Mouse (Mus musculus) urinary bladder, postnatal 14 days (tissue): ENCODE results near the gene Olfr1368.
A peak's percentile ranks its signal among the peaks of the same experiment; 100 is the strongest.
"Not testable (repeated sequence)": the region's sequence is repeated elsewhere in the genome, so short reads cannot be mapped to it uniquely, and the experiment has no call there.

ENCODE experiments used
- DNase-seq: peaks from one replicate; pipeline ENCODE4 v3.0.0; 2021; ENCODE audit warnings: low spot score

Olfr1368 gene

GRCm38 (mm10) chr13:21167910-21168300 is 22.2 kb upstream of the Olfr1368 start:
- no peak for DNase-seq

- DNase-seq, result peak; percentile 76
Observed at GRCm38 (mm10) chr13:21166936-21167909, 21.6 kb upstream of the Olfr1368 start.

DNA sequence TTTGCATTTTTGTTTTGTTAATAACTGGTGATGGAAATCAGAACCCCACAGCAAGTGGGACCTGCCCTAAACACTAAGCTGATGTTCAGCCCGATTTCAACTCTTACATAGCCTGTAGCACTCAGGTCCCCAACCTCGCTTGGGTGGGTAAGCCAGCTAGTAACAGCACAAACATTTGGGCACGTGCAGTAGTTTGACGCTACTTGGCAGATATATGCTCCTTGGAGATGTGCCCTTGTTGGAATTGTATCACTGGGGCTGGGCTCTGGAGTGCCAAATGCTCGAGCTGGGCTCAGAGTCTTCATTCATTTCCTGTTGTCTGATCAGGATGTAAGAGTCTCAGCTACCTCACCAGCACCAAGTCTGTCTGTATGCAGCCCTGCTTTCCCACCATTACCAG is 16.9 kb upstream of the Olfr1368 start:
- no peak for DNase-seq

DNA sequence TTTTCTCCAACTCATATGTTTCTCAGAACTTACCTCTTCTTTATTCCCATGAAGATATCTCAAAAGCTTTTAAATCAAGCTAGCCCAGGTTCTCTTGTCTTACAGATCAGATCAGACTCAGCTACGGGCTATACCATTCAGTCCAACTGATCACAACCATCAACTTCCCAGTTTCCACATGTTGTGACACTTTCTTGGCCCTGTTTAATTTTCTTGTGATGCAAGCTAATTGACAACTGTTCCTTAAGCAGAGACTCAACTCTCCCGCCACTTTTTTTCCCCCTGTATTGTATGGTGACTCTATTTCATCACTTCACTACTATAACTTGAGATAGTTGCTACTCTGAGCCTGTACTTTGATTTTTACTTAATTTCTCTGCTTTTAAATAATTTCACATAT is 15.9 kb upstream of the Olfr1368 start:
- DNase-seq, result no peak

GRCm38 (mm10) chr13:21160657-21161590 is 15.3 kb upstream of the Olfr1368 start:
- peak; percentile 90 for DNase-seq

DNA sequence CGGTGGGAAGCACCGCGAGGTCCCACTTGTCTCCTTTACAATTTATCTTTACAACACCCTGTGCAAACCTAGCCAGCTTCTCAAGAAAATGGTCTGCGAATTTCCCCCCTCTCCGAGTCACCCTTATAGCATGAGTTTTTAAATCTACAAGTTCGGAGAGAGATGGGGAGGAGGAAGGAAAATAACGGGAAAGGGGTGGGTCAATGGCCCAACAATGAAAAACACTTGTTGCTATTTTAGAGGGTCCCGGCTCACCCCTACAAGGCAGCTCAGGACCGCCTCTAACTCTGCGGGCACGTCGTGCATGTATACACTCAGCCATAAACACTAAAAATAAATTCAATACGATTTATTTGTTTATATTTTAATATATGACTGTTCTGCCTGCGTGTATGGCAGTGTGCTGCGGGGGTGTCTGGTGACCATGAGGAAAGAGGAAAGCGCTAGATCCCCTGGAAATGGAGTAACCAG is 14.4 kb upstream of the Olfr1368 start:
- no peak for DNase-seq

DNA sequence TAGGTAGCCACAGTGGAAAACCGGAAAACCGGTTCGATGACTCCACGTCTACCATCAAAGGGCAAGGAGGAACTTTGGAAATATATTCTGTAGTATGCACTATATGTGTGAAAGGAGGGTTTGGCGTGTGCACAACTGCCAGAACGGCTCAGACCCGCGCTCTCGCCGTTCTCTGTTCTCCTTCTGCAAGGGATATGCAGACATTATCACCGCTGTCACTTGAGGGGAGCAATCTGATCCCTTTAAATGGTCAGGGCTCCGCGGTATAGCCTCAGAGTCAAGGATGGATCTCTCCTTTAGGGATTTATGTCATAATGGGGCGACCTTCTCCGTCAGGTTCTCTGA is 13.8 kb upstream of the Olfr1368 start:
- no peak for DNase-seq

DNA sequence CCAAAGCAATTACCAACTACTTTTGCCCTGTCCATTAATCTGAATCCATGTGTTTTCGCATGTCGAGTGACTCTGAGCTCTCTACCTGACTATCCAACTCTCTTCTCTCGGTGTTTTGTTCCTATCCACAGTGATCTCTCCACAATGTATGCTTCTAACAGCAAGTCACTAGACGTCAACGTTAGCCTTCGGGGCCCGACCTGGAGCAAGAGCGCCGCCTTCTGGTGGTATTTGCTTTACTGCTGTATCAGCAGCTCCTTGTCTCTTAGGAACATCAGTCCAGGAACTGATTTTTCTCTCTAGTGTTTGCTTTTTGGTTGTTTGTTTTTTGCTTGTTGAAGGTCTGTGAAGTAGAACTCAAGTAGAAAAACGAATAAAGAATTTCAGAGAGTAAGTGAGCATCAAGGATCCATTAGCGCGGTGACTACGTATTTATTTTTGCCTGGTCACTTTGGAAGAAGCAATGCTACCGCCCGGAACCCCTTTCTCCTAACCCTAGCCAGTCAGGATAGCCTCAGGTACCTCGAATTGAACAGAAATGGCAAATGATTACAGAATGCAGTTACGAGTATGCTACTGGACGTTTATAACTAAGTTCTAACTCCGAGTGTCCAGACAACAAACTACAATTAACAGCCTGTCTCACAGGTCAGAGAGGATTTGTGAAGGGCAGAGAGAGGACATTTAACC is 13.3 kb upstream of the Olfr1368 start:
- peak; percentile 91 for DNase-seq

GRCm38 (mm10) chr13:21158071-21158470 is 12.4 kb upstream of the Olfr1368 start:
- DNase-seq, result no peak

- DNase-seq, result no peak
Observed at GRCm38 (mm10) chr13:21155888-21156287, 10.2 kb upstream of the Olfr1368 start.

DNA sequence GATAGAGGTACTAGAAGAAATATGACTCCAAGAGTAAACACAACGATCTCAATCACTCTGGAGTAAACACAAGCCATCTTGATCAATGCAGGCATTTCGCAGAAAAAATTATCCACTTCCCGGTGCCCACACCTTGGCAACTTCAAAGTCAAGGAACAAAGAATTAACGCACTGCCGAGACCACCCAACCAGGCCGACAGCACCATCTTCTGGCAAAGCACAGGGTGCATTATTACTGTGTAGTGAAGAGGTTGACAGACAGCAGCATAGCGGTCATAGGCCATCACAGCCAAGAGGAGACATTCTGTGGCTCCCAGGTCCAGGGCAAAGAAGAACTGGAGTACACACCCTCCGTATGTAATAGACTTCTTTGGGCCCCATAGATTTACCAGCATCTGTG is 3.2 kb downstream of the Olfr1368 start:
- DNase-seq, result no peak

- DNase-seq, result not testable (repeated sequence)
Observed at GRCm38 (mm10) chr13:21129339-21129738, 16.3 kb downstream of the Olfr1368 start, which contains the start of gene Olfr263. TSS of gene Olfr263 (plus strand) at chr13:21129639.

DNA sequence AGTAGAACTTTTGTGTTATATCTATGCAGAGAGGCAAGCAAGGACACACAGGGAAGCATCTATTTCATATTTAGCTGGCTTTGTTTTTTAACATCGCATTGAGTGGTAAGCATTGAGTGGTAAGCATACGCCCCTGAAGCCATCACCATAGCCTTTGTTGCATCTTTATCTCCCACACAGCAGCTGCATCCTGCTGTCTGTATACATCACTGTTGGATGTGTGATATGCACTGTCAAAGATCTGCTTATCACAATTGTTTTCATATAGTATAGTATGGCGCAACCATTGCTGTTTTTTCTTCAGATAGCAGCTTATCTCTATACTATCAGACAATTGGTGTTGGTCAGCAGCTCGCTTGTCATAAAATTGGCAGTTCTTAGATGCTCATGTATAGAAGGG is 31.5 kb downstream of the Olfr1368 start:
- no peak for DNase-seq

DNA sequence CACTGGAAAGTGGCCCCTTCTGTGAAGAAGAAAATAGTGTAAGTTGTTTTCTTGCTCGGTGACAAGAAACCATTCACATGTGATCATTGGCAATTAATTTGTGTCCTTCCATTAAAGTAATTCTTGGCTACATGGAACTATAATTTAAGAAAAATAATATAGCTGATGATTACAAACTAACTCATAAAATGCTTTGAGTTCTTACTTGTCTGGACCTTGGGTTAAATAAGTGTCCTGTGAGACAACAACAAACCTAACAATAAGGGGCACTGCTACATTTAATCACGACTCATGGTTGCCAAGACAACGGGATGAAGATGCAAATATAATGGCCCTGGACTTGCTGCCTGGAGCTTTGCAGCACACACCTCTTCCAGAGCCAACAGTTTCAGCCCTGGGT is 34.5 kb downstream of the Olfr1368 start, which contains the start of gene Olfr1369-ps1:
TSS of gene Olfr1369-ps1 (plus strand) at position 301 of the 400 bp plus-strand sequence.
- not testable (repeated sequence) for DNase-seq

DNA sequence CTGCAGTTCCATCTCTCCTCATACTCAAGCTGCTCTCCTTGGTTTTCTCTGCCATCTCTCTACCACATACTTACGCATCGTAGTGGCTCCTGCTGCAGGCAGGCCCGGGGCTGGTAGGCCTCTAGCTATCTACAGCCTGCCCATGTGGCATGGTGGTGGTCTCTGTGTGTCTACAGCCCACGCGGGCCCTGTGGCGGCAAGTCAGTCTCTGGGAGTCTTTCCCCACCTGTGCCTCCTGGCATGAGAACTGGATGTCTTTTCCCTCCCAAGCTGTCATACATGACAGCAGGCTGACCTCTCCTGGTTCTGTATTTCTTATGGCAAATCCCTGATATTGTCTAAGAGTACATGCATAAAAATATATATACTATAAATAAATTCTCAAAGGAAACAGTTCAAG is 35.2 kb downstream of the Olfr1368 start:
- no peak for DNase-seq

DNA sequence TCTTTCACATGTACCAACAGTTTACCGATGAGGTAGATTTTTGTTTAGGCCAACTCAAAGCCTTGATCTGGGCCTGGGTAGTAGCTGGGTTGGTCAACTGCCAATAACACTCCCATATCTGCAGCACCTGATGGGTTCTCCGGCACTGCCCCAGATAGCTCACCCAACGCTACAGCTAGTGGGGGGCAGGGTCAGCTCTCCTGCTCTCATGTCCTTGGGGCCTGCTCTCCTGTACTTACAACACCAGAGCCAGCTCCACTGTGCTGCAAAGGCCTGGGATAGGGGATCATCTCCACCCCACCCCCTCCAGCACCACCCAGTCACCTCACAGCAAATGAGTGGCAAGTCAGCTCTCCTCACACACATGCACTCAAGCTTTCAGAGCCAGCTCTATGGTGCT is 35.9 kb downstream of the Olfr1368 start:
- DNase-seq, result no peak
